Mouse (Mus musculus): ENCODE measurements around the gene Trmt1. TPM values are rescaled to one million over a fixed set of nuclear protein-coding genes. Genes with fewer than 3 reads are reported as not detected.
A peak's percentile ranks its signal among the peaks of the same experiment; 100 is the strongest.

The Trmt1 gene
- polyA plus RNA-seq, 1 experiment from 2014 or later: 45.6 TPM

- H3K4me2 ChIP-seq: no peak overlapping the region
- no peaks in the 10 kb centered on the region for H3K27me3 ChIP-seq (ENCODE audit: control insufficient read depth, insufficient read depth, low read length)
- ATAC-seq (ENCODE audit: low FRiP score): no peak
- 74% methylated on average over 5 of the region's 5 CpGs for WGBS
- no peak overlapping the region for H3K27ac ChIP-seq (ENCODE audit: low read depth, low read length)
- no peak overlapping the region for H3K4me3 ChIP-seq (ENCODE audit: low read depth, low read length)
- no peak overlapping the region for H3K9ac ChIP-seq (ENCODE audit: low read length)
- H3K4me1 ChIP-seq (ENCODE audit: control insufficient read depth, insufficient read depth, low read length): peaks cover 12% of the 10 kb centered on the region
- no peaks in the 10 kb centered on the region for H3K36me3 ChIP-seq (ENCODE audit: control insufficient read depth, insufficient read depth, low read length)
- H3K9me3 ChIP-seq (ENCODE audit: control insufficient read depth, low read length): no peaks in the 10 kb centered on the region
- no peak for DNase-seq (ENCODE audit: low spot score, missing footprints)
Observed at GRCm38 (mm10) chr8:84643019-84643418, 43.1 kb upstream of the Trmt1 start.

DNA sequence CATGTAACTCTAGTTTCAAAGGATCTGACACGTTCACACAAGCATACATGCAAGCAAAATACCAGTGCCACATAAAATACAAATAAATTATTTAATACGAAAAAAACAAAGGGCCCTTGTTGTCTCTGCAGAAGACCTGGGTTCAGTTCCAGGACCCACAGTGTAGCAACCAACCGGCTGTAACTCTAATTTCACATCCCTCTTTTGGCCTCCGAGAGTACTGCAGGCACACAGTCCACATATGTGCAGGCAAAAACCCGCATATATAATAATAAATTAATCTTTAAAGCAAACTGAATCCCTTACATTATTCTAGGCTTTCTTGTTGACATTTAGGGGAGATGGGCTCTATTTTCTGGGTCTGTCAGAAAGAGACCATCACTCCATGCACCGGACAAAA is 39.3 kb upstream of the Trmt1 start:
- no peak overlapping the region for H3K9ac ChIP-seq (ENCODE audit: low read length)
- H3K4me1 ChIP-seq (ENCODE audit: control insufficient read depth, insufficient read depth, low read length): peaks cover 9% of the 10 kb centered on the region
- no peak overlapping the region for H3K27ac ChIP-seq (ENCODE audit: low read depth, low read length)
- H3K4me2 ChIP-seq: no peak overlapping the region; the same call in 1 of the 2 replicates
- no peaks in the 10 kb centered on the region for H3K9me3 ChIP-seq (ENCODE audit: control insufficient read depth, low read length)
- no peak for ATAC-seq (ENCODE audit: low FRiP score)
- H3K36me3 ChIP-seq (ENCODE audit: control insufficient read depth, insufficient read depth, low read length): no peaks in the 10 kb centered on the region
- no peak for DNase-seq (ENCODE audit: low spot score, missing footprints)
- no peaks in the 10 kb centered on the region for H3K27me3 ChIP-seq (ENCODE audit: control insufficient read depth, insufficient read depth, low read length)
- 57% methylated on average over 6 of the region's 6 CpGs for whole genome bisulfite sequencing
- no peak overlapping the region for H3K4me3 ChIP-seq (ENCODE audit: low read depth, low read length)

- ATAC-seq (ENCODE audit: low FRiP score) (peak; percentile 87), DNase-seq (ENCODE audit: low spot score, missing footprints) (peak; percentile 96)
- 3% methylated on average over 14 of the region's 14 CpGs for WGBS
- Histone ChIP-seq H3K27ac (ENCODE audit: low read depth, low read length) (no peak overlapping the region), H3K27me3 (ENCODE audit: control insufficient read depth, insufficient read depth, low read length) (no peaks in the 10 kb centered on the region), H3K4me1 (ENCODE audit: control insufficient read depth, insufficient read depth, low read length) (peaks cover 9% of the 10 kb centered on the region), H3K9ac (ENCODE audit: low read length) (peak overlapping the region; percentile 13; the same call in 1 of the 2 replicates), H3K9me3 (ENCODE audit: control insufficient read depth, low read length) (no peaks in the 10 kb centered on the region), H3K4me3 (ENCODE audit: low read depth, low read length) (peak overlapping the region; percentile 1; the same call in 1 of the 2 replicates), H3K36me3 (ENCODE audit: control insufficient read depth, insufficient read depth, low read length) (no peaks in the 10 kb centered on the region), H3K4me2 (peak overlapping the region; percentile 31)
Observed at GRCm38 (mm10) chr8:84647461-84647901, 38.6 kb upstream of the Trmt1 start.

DNA sequence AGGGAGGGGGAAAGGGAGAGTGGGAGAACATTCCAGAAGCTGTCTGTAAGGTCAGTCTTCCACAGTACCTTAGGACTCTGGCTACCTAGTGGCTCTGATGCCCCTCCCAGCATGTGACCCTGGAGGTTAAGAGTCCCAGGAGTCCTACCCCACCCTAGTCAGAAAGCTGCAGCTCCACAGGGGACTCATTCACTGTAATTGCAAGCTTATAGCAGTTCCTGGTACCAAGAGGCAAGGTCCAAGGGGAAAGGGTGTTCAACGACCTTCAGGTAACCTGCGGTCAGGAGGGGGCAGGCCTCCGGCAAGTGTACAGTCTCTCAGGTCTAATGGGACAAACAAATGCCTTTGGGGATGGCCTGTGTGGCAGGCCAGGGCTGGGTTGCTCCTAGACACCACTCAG is 35.9 kb upstream of the Trmt1 start:
- Histone ChIP-seq H3K9ac (ENCODE audit: low read length) (no peak overlapping the region), H3K4me3 (ENCODE audit: low read depth, low read length) (no peak overlapping the region), H3K4me1 (ENCODE audit: control insufficient read depth, insufficient read depth, low read length) (peaks cover 16% of the 10 kb centered on the region), H3K27me3 (ENCODE audit: control insufficient read depth, insufficient read depth, low read length) (no peaks in the 10 kb centered on the region), H3K9me3 (ENCODE audit: control insufficient read depth, low read length) (no peaks in the 10 kb centered on the region), H3K4me2 (no peak overlapping the region), H3K36me3 (ENCODE audit: control insufficient read depth, insufficient read depth, low read length) (no peaks in the 10 kb centered on the region), H3K27ac (ENCODE audit: low read depth, low read length) (no peak overlapping the region)
- ATAC-seq (ENCODE audit: low FRiP score) (no peak), DNase-seq (ENCODE audit: low spot score, missing footprints) (no peak)
- WGBS: 41% methylated on average over 3 of the region's 3 CpGs

- DNase-seq (ENCODE audit: low spot score, missing footprints) (no peak), ATAC-seq (ENCODE audit: low FRiP score) (no peak)
- 71% methylated on average over 9 of the region's 9 CpGs for WGBS
- no peaks in the 10 kb centered on the region for H3K27me3 ChIP-seq (ENCODE audit: control insufficient read depth, insufficient read depth, low read length)
- no peaks in the 10 kb centered on the region for H3K36me3 ChIP-seq (ENCODE audit: control insufficient read depth, insufficient read depth, low read length)
- H3K9me3 ChIP-seq (ENCODE audit: control insufficient read depth, low read length): no peaks in the 10 kb centered on the region
- no peak overlapping the region for H3K9ac ChIP-seq (ENCODE audit: low read length)
- no peak overlapping the region for H3K27ac ChIP-seq (ENCODE audit: low read depth, low read length)
- no peak overlapping the region for H3K4me3 ChIP-seq (ENCODE audit: low read depth, low read length)
- no peak overlapping the region for H3K4me2 ChIP-seq
- H3K4me1 ChIP-seq (ENCODE audit: control insufficient read depth, insufficient read depth, low read length): peaks cover 27% of the 10 kb centered on the region
Observed at GRCm38 (mm10) chr8:84653092-84653631, 32.9 kb upstream of the Trmt1 start.

- DNase-seq (ENCODE audit: low spot score, missing footprints) (peak; percentile 87), ATAC-seq (ENCODE audit: low FRiP score) (no peak)
- Histone ChIP-seq H3K9me3 (ENCODE audit: control insufficient read depth, low read length) (no peaks in the 10 kb centered on the region), H3K4me2 (no peak overlapping the region), H3K27me3 (ENCODE audit: control insufficient read depth, insufficient read depth, low read length) (no peaks in the 10 kb centered on the region), H3K9ac (ENCODE audit: low read length) (no peak overlapping the region), H3K27ac (ENCODE audit: low read depth, low read length) (peak overlapping the region; percentile 84), H3K4me1 (ENCODE audit: control insufficient read depth, insufficient read depth, low read length) (peaks cover 33% of the 10 kb centered on the region), H3K36me3 (ENCODE audit: control insufficient read depth, insufficient read depth, low read length) (no peaks in the 10 kb centered on the region), H3K4me3 (ENCODE audit: low read depth, low read length) (no peak overlapping the region)
- 36% methylated on average over 4 of the region's 4 CpGs for WGBS
Observed at GRCm38 (mm10) chr8:84654597-84654996, 31.5 kb upstream of the Trmt1 start.

DNA sequence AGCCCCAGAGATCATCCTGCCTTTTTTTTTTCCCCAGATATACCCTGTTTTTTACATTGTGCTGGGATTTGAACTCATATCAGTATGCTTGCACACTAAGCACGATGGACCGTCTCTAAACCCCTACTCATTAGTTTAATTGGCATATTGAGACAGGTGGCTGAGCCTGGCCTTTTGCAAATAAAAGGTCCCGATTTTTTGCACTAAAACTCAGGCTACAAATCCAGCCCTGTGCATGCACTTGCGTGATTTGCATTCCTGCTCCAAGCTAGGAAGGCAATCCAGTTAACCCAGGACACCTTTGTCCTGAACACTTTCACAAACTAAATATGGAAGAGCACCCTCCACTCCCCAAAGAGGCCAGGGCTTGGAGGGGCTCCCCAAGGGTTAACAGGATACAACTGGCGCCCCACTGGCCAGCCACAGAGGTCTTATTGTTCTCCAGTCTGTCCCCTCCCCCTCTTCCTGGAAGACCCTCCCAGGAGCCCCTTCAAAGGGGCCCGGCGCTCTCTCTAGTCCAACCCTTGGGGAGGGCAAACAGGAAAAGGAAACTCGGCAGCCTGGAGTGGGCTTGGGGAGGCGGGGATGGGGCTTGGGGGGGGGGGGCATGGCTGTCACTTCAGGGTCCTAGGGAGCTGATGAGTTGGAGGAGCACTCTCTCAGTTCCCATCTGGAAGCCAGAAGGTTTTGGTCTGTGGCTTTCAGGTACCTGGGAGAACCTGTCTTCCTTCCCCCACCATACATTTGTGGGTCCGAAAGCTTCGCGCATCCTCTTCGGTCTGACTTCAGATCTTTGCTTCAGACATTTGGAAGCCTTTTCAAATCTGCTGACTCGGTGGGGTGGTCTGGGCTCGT is 30.5 kb upstream of the Trmt1 start:
- ATAC-seq (ENCODE audit: low FRiP score) (peak; percentile 88), DNase-seq (ENCODE audit: low spot score, missing footprints) (peak; percentile 96)
- Histone ChIP-seq H3K4me2 (peak overlapping the region; percentile 62), H3K27me3 (ENCODE audit: control insufficient read depth, insufficient read depth, low read length) (no peaks in the 10 kb centered on the region), H3K27ac (ENCODE audit: low read depth, low read length) (peak overlapping the region; percentile 84), H3K36me3 (ENCODE audit: control insufficient read depth, insufficient read depth, low read length) (no peaks in the 10 kb centered on the region), H3K9me3 (ENCODE audit: control insufficient read depth, low read length) (no peaks in the 10 kb centered on the region), H3K4me3 (ENCODE audit: low read depth, low read length) (peak overlapping the region; percentile 28), H3K4me1 (ENCODE audit: control insufficient read depth, insufficient read depth, low read length) (peaks cover 38% of the 10 kb centered on the region), H3K9ac (ENCODE audit: low read length) (peak overlapping the region; percentile 62)
- under 1% methylated on average over 14 of the region's 15 CpGs for WGBS

- Histone ChIP-seq H3K27ac (ENCODE audit: low read depth, low read length) (peak overlapping the region; percentile 84), H3K4me3 (ENCODE audit: low read depth, low read length) (peak overlapping the region; percentile 28), H3K9ac (ENCODE audit: low read length) (peak overlapping the region; percentile 62), H3K9me3 (ENCODE audit: control insufficient read depth, low read length) (no peaks in the 10 kb centered on the region), H3K4me1 (ENCODE audit: control insufficient read depth, insufficient read depth, low read length) (peaks cover 44% of the 10 kb centered on the region), H3K36me3 (ENCODE audit: control insufficient read depth, insufficient read depth, low read length) (no peaks in the 10 kb centered on the region), H3K27me3 (ENCODE audit: control insufficient read depth, insufficient read depth, low read length) (no peaks in the 10 kb centered on the region), H3K4me2 (peak overlapping the region; percentile 62)
- ATAC-seq (ENCODE audit: low FRiP score) (peak; percentile 36), DNase-seq (ENCODE audit: low spot score, missing footprints) (peak; percentile 96)
- 1% methylated on average over 10 of the region's 10 CpGs for WGBS
Observed at GRCm38 (mm10) chr8:84656191-84656525, 29.9 kb upstream of the Trmt1 start.

DNA sequence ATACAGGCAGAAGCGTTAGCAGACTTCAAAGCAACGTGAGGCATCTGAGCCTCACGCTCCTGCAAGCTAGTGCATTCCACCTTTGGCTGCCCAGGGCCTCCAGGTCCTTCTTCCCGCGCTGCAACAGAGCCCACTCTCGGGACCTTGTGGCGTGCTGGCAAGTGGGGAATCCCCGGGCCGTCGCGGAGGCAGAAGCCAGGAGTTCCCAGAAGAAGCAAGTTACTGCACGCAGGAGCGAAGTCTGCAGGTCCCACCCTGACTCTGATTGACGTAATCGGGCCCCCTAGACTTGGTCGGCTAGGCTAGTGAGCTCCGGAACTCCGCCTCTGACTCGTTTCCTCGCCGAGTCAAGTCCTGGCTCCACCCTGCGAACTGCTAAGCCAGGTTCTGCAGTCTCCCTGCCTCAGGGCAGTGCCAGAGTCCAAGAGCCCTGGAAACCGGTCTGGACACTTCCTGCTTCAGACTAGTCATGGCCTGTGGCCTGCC is 29.4 kb upstream of the Trmt1 start:
- peaks cover 49% of the 10 kb centered on the region for H3K4me1 ChIP-seq (ENCODE audit: control insufficient read depth, insufficient read depth, low read length)
- WGBS: under 1% methylated on average over 23 of the region's 23 CpGs
- DNase-seq (ENCODE audit: low spot score, missing footprints): peak; percentile 94

More for the DNA sequence above, 29.4 kb upstream of the Trmt1 start:
- Histone ChIP-seq H3K36me3 (ENCODE audit: control insufficient read depth, insufficient read depth, low read length) (no peaks in the 10 kb centered on the region), H3K9ac (ENCODE audit: low read length) (peak overlapping the region; percentile 62), H3K27me3 (ENCODE audit: control insufficient read depth, insufficient read depth, low read length) (no peaks in the 10 kb centered on the region), H3K9me3 (ENCODE audit: control insufficient read depth, low read length) (no peaks in the 10 kb centered on the region), H3K4me3 (ENCODE audit: low read depth, low read length) (peak overlapping the region; percentile 28), H3K27ac (ENCODE audit: low read depth, low read length) (peak overlapping the region; percentile 84), H3K4me2 (peak overlapping the region; percentile 62)
- ATAC-seq (ENCODE audit: low FRiP score): peak; percentile 9; the same call in 1 of the 2 replicates
